Mouse (Mus musculus) megakaryocyte, embryonic 14.5 days (primary cell): ENCODE data around the gene Chrna9. TPM values are rescaled to one million over a fixed set of nuclear protein-coding genes. Genes with fewer than 3 reads are reported as not detected.

Source experiments
- H3K27me3 ChIP-seq: replicated peaks from 2 replicates; pipeline ENCODE3; 2012; ENCODE audit warnings: inconsistent platforms
- H3K36me3 ChIP-seq: replicated peaks from 2 replicates; pipeline ENCODE3; 2012; ENCODE audit warnings: low read length, inconsistent platforms, mixed read lengths
- H3K4me1 ChIP-seq: 2 replicates; pipeline ENCODE4 v1.6.1; 2012; ENCODE audit warnings: inconsistent platforms
- H3K4me3 ChIP-seq: replicated peaks from 2 replicates; pipeline ENCODE3; 2012; ENCODE audit warnings: moderate library complexity, mild to moderate bottlenecking, inconsistent platforms
- H3K9me3 ChIP-seq: 2 replicates; pipeline ENCODE4 v1.6.1; 2012; ENCODE audit warnings: inconsistent platforms
- FLI1 ChIP-seq: IDR thresholded peaks from 2 replicates; pipeline ENCODE4 v1.6.1; 2012; ENCODE audit warnings: low read length, inconsistent platforms, mixed read lengths
- GATA1 ChIP-seq: IDR thresholded peaks from 3 replicates; pipeline ENCODE4 v1.6.1; 2012; ENCODE audit warnings: mixed read lengths, low read length, inconsistent platforms, borderline replicate concordance
- polyA plus RNA-seq: library from polyadenylated mRNA; stranded (reverse); fragments of >175 nt; gene quantifications from 2 replicates; pipeline ENCODE4 v1.2.3, GENCODE M21; 2012; ENCODE audit warnings: low replicate concordance; ENCODE audit not compliant: insufficient read depth

Gene Chrna9
- not detected in 2 replicates for polyA plus RNA-seq

DNA sequence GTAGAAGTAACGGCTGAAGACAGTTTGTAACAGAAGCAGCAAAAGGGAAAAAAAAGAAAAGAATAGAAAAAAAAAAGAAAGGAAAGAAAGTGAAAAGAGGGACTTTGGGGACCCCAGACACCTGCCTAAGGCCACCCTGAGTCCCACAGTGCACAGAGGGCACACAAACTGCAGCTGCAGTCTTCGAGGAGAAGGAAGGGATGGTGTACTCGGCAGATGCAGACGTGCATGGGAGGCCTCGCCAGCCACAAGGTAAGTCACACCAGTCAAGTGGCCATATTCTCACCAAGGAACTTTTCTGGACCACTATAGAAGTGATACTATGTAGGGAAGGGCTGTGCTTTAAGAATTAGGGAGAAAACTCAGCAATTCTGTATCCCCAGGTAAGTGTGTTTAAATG lies at the start of gene Chrna9:
Gene Chrna9 (plus strand): TSS at position 139 of the 400 bp plus-strand sequence.
- no peaks in the 10 kb centered on the region for H3K36me3 ChIP-seq
- H3K27me3 ChIP-seq: no peaks in the 10 kb centered on the region
- H3K4me1 ChIP-seq: peaks cover 41% of the 10 kb centered on the region
- no peaks in the 10 kb centered on the region for H3K9me3 ChIP-seq
- no peak within 1 kb of the TSS for H3K4me3 ChIP-seq
- no peak for TF ChIP-seq GATA1
- no peak for TF ChIP-seq FLI1

DNA sequence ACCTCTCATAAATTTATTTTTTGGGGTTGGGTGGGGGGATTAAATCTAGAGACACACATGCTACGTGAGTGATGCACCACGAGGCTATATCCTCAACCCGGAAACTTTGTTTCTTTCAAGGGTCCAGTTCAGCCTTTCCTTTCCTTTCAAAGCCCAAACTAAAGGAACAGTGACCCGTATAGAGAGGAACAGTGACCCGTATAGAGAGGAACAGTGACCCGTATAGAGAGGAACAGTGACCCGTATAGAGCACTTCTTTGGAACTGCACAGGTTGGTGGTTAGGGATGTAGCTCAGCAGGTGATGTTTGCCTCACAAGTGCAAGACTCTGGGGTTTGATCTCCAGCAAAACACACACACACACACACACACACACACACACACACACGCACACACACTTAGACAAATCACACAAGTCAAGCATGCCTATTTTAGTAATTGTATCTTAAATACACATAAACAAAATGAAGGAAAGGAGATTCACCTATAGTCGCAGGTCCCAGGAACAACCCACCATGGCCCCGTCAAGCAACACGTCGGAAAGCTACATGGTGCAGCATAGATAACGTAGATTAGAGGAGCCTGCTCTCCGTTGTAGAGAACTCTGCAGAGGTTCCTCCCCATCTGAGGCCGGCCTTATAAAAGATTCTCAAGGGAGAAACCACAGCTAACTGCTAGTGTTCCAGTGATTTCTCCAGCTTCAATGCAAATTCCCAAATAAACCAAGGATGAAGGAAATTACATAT lies 48.9 kb upstream of the Chrna9 start:
- H3K27me3 ChIP-seq: no peaks in the 10 kb centered on the region
- H3K36me3 ChIP-seq: peaks cover 40% of the 10 kb centered on the region
- peaks cover 85% of the 10 kb centered on the region for H3K4me1 ChIP-seq
- H3K4me3 ChIP-seq: no peak overlapping the region
- H3K9me3 ChIP-seq: no peaks in the 10 kb centered on the region
- TF ChIP-seq GATA1: no peak

DNA sequence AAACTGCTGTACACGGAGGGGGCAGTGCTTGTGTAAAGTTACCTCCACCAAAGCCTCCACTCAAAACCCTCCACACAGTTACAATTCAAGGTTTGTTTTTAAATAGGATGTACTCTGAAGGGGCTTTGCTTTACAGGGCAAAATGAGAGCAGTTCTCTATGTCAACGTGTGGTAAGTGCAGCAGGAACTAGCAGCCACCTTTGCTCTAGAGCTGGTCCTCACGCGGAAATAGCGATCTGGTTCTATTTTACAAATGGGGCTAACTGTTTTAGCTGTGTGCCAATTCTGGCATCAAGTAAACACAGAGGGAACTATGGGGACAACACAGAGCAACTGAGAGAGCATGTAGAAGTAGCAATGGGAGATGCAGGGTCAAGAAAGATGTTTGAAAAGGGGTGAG lies 46.6 kb upstream of the Chrna9 start:
- no peaks in the 10 kb centered on the region for H3K27me3 ChIP-seq
- peaks cover 61% of the 10 kb centered on the region for H3K36me3 ChIP-seq
- TF ChIP-seq FLI1 (no peak), GATA1 (no peak)
- H3K9me3 ChIP-seq: no peaks in the 10 kb centered on the region
- peaks cover 78% of the 10 kb centered on the region for H3K4me1 ChIP-seq
- no peak overlapping the region for H3K4me3 ChIP-seq

GRCm38 (mm10) chr5:65888998-65889397 lies 45.7 kb upstream of the Chrna9 start:
- Histone ChIP-seq H3K27me3 (no peaks in the 10 kb centered on the region), H3K36me3 (peaks cover 70% of the 10 kb centered on the region), H3K4me3 (no peak overlapping the region), H3K9me3 (no peaks in the 10 kb centered on the region), H3K4me1 (peaks cover 69% of the 10 kb centered on the region)
- no peak for TF ChIP-seq FLI1
- TF ChIP-seq GATA1: no peak

DNA sequence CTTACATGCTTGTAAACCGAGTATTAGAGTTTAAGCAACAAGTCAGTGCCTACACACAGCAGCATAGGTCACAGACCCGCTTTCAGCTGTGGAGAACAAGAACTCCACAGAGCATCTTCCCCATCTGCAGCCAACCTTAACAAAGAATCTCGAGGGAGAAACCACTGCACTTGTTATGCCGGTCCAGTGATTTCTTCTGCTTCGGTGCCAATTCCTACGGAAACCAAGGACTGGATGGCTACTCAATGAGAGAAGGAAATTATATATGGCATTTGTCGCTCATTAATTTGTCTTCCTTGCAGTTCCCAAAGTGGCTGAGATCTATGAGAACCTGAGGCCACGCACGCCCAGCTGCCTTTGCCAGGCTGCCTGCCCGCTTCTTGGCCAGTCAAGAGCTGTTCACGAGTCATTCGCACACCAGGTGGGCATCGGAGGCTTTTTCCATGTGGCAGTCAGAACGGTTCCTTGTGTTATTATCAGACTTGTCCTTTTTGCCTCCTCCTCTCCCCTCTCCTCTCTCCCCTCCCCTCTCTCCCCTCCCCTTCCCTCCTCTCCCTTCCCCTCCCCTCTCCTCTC lies 43.4 kb upstream of the Chrna9 start:
- no peaks in the 10 kb centered on the region for H3K9me3 ChIP-seq
- H3K4me1 ChIP-seq: peaks cover 71% of the 10 kb centered on the region
- peaks cover 85% of the 10 kb centered on the region for H3K36me3 ChIP-seq
- H3K27me3 ChIP-seq: no peaks in the 10 kb centered on the region
- H3K4me3 ChIP-seq: no peak overlapping the region
- no peak for TF ChIP-seq GATA1
- no peak for TF ChIP-seq FLI1

- Histone ChIP-seq H3K9me3 (no peaks in the 10 kb centered on the region), H3K36me3 (peaks cover 70% of the 10 kb centered on the region), H3K27me3 (no peaks in the 10 kb centered on the region), H3K4me3 (no peak overlapping the region), H3K4me1 (peaks cover 76% of the 10 kb centered on the region)
- TF ChIP-seq FLI1: no peak
- TF ChIP-seq GATA1: no peak
Measured at GRCm38 (mm10) chr5:65895121-65895692, 39.5 kb upstream of the Chrna9 start.

- no peaks in the 10 kb centered on the region for H3K9me3 ChIP-seq
- H3K36me3 ChIP-seq: peaks cover 65% of the 10 kb centered on the region
- H3K4me1 ChIP-seq: peaks cover 80% of the 10 kb centered on the region
- no peak overlapping the region for H3K4me3 ChIP-seq
- no peaks in the 10 kb centered on the region for H3K27me3 ChIP-seq
- no peak for TF ChIP-seq GATA1
- no peak for TF ChIP-seq FLI1
Measured at GRCm38 (mm10) chr5:65895764-65896163, 39.0 kb upstream of the Chrna9 start.

- TF ChIP-seq FLI1 (no peak), GATA1 (no peak)
- Histone ChIP-seq H3K27me3 (no peaks in the 10 kb centered on the region), H3K4me1 (peaks cover 84% of the 10 kb centered on the region), H3K9me3 (peaks cover 7% of the 10 kb centered on the region), H3K36me3 (peaks cover 48% of the 10 kb centered on the region), H3K4me3 (no peak overlapping the region)
Measured at GRCm38 (mm10) chr5:65897731-65898130, 37.0 kb upstream of the Chrna9 start.

- H3K4me1 ChIP-seq: peaks cover 90% of the 10 kb centered on the region
- peaks cover 16% of the 10 kb centered on the region for H3K9me3 ChIP-seq
- H3K4me3 ChIP-seq: peak overlapping the region; percentile 34
- H3K36me3 ChIP-seq: peaks cover 47% of the 10 kb centered on the region
- TF ChIP-seq FLI1 (no peak), GATA1 (no peak)
- H3K27me3 ChIP-seq: no peaks in the 10 kb centered on the region
Measured at GRCm38 (mm10) chr5:65898683-65899082, 36.0 kb upstream of the Chrna9 start.

- H3K4me3 ChIP-seq: peak overlapping the region; percentile 88
- TF ChIP-seq GATA1 (no peak), FLI1 (no peak)
- peaks cover 80% of the 10 kb centered on the region for H3K4me1 ChIP-seq
- H3K36me3 ChIP-seq: peaks cover 44% of the 10 kb centered on the region
- peaks cover 28% of the 10 kb centered on the region for H3K9me3 ChIP-seq
- no peaks in the 10 kb centered on the region for H3K27me3 ChIP-seq
Measured at GRCm38 (mm10) chr5:65900113-65900512, 34.6 kb upstream of the Chrna9 start.
